Mouse (Mus musculus) layer of hippocampus, adult 18-20 months (tissue): ENCODE results near the gene Mlkl. TPM values are rescaled to one million over a fixed set of nuclear protein-coding genes. Genes with fewer than 3 reads are reported as not detected.

Experiments used
- total RNA-seq, 2 experiments: library from RNA; stranded (reverse); gene quantifications; 2 replicates each; pipeline ENCODE4 v1.2.3; 2021

Gene Mlkl
- total RNA-seq, 2 experiments from 2014 or later: 0.20 TPM

Other genes starting within 250 kb of the Mlkl start
- 1 to 10 TPM; 1.6 to 2.2 TPM for gene Clec18a, start 245.8 kb downstream of the Mlkl start, total RNA-seq
- gene Pdpr, start 243.5 kb downstream of the Mlkl start, total RNA-seq: 10 to 100 TPM; 24.3 to 27.0 TPM
- gene Glg1, start 79.0 kb downstream of the Mlkl start, total RNA-seq: 100 to 1,000 TPM; 139 to 143 TPM
- gene Rfwd3, start 38.0 kb downstream of the Mlkl start, total RNA-seq: 10 to 100 TPM; 24.2 to 25.0 TPM
- 10 to 100 TPM; 22.8 to 25.6 TPM for gene Fa2h, start 55.6 kb upstream of the Mlkl start, total RNA-seq
- gene Wdr59, start 183.9 kb upstream of the Mlkl start, total RNA-seq: 10 to 100 TPM; 22.4 to 23.5 TPM
- gene Znrf1, start 197.9 kb upstream of the Mlkl start, total RNA-seq: 100 to 1,000 TPM in 1 of 2 experiments, 10 to 100 TPM in 1; 97.9 to 102 TPM